Mouse (Mus musculus): ENCODE results near the gene Shroom1.

Gene Shroom1

DNA sequence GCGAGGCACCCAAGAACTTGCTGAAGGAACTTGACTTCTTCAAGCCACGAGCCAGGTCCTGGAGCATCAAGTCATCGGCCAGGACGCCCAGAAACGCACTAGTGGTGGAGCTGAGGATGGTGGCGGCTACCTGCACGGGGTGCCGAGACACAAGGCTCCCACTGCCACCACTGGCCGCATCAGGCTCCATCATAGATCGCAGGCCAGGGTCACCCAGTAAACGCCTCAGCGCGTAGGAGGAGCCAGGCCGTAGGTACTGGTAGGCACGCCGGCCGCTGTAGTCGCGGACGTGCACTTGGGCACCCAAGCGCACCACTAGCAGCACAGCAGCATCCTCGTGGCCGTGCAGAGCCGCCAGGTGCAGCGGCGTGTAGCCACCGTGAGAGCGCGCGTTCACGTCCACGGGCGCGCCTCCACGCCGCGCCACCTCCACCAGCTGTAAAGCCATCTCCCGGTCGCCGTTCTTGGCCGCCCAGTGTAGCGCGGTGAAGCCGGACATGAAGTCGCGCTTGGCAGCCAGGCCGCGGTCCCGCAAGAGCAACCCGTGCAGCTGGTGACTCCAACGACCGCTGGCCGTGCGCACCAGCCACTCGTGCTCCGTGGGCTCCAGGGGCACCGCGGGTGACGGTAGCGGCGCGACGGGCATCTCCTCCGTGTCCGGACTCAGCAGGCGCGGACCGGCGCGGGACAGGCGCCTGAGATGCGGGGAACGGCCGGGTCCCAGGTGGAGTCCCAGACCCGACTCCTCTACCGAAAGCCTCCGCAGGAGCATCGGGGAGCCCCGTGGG lies 21.6 kb downstream of the Shroom1 start:
- in situ Hi-C loops (cut with MboI; ENCODE audit: low sequenced_read_pairs): no loop called here

DNA sequence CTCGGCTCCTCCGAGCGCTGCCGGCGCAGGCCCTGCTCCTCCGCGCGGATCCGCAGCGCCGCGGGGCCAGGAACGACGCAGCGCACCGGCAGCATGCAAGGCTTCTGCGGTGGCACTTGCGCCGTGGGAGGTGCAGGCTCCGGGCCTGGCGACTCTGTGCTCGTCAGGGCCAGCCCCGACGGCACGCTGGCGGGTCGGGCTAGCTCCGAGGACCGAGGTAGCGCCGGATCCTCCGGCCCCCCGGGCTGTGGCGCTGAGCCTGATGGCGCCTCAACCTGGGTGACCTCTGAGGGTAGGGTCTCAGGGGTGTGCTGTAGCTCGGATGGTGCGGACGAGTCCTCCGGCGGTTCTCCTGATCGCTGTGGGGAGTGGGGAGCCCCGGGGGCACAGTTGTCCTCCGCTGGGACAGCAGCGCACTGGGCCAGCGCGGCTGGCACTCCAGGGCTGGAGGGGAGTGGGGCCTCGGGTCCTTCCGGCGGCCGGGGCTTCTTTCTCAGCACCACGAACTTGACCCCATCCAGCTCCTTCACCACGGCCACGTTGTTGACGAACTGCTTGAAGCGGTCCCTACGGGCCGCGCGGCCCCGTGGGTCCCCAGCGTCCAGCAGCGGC lies 22.3 kb downstream of the Shroom1 start:
- in situ Hi-C loops (cut with MboI; ENCODE audit: low sequenced_read_pairs): no loop called here

DNA sequence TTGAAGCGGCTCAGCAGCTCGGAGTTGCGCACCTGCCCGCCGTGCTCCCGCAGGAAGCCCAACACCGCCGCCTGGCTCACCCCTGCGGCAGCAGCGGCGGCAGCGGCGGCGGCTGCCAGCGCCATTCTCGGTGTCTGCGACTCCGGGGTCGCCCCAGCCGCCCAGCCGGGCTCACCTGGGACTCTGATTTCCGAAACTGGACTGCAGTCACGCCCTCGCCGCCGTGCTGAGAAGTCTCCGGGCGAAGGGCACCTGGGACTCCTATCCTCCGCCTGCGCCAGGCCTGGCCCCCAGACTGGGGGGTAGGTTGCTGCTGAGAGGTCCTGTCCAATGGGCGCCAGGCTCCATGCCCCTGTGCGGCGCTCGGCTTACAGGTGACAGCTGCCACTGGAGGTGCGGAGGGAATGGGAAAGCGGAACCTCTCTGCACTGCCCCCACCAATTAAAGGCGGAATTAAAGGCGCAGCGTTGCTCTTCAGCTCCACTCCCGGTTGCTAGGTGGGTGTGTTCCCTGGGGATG lies 22.8 kb downstream of the Shroom1 start, which contains the start of the genes Gm9945 and Sowaha:
Gene Gm9945, plus strand, starts transcription at position 384 of the 519 bp plus-strand sequence.
Gene Sowaha, minus strand, starts transcription at position 492 of the 519 bp plus-strand sequence.
- in situ Hi-C loops (cut with MboI; ENCODE audit: low sequenced_read_pairs): no loop called here

DNA sequence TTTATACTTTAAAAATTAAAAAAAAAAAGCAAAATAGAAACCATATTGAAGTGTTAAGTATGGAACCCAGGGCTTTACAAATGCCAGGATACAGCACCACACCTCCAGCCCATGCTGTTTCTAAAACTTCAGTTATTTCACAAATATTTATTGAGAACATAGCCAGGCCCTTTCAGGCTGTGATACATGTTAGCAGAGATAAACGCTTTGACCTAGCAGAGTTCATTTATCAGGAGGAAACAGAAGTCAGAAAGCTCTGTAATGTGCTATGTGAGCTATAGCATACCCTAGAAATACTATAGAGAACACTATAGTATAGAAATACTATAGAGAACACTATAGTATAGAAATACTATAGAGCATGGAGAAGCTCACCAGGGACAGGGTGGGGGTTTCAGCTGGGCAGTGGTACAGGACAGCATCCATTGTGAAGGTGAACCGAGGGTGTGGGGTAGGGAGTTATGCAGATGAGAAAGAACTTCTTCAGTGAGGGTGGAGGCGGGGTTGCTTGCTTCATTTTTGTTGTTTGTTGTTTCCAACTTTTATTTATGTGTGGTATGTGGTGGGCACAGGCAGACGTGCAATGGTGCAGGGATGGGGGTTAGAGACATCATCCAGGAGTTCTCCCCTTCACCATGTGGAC lies 24.2 kb downstream of the Shroom1 start:
- in situ Hi-C loops (cut with MboI; ENCODE audit: low sequenced_read_pairs): no loop called here

DNA sequence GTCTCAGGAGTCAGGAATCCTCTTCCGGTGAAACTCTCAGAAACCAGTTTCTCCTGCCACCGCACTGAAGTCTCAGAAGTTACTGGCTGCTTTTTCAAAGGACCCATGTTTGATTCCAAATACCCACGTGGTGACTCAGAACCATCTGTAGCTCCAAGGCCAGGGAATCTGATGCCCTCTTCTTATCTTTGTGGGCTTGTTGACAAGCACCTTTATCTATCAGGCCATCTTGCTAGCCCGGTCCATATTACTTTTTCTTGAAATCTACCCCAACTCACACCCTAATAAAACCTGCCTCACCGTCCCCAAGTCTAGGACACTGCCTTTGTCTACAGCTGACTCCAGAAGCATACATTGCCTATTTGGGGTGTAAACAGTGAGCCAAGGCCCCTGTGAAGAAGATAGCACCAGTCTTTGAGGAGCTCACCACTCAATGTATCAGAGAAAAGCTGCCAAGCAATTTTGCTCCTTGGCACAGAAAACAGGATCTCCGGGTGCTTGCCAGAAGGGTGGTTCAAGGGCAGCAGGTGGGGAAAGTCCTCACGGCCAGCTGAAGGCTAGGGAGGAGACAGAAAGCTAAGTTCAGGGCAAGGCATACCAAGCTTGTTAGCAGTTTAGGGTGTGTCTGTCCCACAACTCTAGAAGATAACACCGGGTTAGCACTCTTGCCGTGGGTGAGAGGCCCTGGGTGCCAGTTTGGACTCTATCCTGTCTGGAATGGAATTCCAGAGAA lies 26.3 kb downstream of the Shroom1 start:
- in situ Hi-C loops (cut with MboI; ENCODE audit: low sequenced_read_pairs): no loop called here

DNA sequence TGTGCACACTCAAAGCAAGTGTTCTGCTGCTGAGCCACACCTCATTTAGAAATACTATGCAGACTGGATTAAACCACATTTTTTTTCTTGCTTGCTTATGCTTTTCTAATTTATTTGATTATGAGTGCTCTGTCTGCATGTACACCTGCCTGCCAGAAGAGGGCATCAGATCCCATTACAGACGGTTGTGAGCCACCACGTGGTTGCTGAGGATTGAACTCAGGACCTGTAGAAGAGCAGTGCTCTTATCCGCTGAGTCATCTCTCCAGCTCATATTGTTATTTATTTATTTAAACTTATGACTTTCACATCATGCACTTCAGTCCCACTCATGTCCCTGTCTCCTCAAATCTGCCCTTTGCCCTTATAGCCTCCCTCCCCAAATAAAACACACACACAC lies 28.7 kb downstream of the Shroom1 start:
- in situ Hi-C loops (cut with MboI; ENCODE audit: low sequenced_read_pairs): no loop called here

DNA sequence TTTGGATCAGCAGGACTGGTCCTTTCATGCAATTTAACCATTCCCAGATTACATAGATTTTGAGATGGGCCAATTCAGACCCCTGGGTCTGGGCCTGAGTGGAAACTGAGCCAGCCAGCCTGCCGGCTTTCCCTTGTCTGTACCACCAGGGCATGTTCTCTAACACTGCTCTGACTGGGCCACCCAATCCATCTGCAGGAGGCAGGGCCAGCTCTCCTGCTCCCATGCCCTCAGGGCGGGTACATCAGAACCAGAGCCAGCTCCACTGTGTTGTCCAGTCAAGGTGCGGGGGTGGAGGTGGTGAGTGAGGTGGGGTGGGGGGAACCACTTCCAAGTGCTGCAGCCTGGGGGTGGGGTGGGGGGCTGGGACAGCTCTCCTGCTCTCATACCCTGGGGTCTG lies 29.3 kb downstream of the Shroom1 start:
- in situ Hi-C loops (cut with MboI; ENCODE audit: low sequenced_read_pairs): no loop called here

DNA sequence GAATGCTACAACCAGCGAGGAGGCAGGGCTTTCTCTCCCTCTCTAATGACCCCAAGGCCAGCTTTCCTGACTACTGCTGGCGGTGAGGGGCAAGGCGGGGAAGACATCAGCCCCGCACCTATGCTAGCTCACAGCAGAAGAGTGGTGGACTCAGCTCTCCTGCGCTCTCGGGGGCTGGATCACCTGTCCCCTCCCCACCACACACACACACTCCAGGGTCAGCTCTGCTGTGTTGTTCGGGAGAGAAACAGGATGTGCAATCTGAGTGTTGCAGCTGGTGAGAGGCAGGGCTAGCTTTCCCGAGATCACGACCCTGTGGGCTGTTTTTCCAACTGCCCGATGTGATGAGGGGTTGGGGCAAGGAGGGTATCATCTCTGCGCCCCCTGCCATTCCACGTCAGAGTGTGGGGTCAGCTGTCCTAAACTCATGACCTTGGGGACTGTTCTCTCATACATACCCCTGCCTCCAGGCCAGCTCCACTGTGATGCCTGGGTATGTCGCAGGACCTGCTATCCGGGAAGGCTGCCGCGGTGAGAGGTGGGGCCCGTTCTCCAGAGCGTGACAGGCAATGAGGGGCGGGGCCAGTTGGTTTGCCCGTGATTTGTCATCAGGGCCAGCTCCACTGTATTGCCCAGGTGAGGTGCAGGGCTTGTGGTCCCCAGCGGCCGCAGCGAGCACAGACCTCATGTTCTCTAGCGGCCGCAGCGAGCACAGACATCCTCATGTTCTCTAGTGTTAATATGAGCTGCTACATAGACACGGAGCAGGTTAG lies 30.0 kb downstream of the Shroom1 start:
- in situ Hi-C loops (cut with MboI; ENCODE audit: low sequenced_read_pairs): no loop called here

DNA sequence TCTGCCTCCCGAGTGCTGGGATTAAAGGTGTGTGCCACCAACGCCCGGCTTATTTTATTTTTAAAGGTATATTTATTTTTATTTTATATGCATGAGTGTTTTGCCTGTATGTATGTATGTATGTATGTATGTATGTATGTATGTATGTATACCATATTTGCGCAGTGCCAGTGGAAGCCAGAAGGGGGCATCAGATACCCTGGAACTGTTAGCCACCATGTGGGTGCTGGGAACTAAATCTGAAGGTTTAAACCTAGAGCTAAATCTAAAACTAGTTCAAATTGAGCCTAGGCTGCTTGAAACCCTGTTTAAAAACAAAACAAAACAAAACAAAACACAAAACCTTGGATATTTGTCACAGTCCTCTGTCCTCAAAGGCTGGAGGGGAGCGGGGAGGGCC lies 32.0 kb downstream of the Shroom1 start:
- in situ Hi-C loops (cut with MboI; ENCODE audit: low sequenced_read_pairs): no loop called here

DNA sequence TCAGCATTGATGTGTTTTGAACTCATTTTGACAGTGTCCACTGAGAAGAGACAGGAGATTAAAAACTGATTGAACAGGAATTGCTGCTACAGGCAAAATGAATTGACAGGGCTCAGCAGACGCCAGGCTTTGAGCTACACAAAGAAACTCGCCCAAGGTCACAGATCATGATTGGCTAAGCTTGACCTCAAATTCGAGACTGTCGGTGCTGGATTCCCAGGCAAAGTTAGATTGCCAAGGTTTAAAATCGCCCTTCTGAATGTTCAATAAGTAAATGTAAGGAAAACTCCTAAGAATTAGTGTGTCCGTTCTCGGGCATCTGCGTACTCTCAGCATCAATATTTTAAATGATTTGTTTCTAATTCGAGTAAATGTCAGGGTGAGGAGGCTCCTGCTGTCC lies 32.4 kb downstream of the Shroom1 start:
- in situ Hi-C loops (cut with MboI; ENCODE audit: low sequenced_read_pairs): no loop called here

DNA sequence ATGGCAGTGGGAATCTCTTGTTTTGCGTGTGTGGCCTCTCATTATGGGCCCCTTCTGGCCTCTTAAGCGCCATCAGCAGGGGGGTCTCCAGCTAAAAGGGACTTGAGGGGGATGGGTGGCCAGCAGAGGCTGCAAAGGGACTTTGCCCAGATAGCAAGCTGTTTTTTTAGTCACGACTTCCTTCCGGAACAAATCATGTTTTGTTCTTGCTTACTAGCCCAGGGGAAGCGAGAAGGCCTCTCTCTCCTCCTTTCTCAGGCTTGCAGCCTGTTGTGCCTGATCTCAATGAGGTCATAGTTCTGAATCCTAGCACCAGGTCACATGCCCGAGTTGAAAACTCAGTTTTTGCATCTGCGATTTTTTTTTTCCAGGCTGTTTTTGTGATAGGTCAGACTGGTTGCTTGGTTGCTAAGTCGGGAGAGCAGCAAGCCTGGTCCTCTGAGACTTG lies 35.0 kb downstream of the Shroom1 start:
- in situ Hi-C loops (cut with MboI; ENCODE audit: low sequenced_read_pairs): no loop called here

DNA sequence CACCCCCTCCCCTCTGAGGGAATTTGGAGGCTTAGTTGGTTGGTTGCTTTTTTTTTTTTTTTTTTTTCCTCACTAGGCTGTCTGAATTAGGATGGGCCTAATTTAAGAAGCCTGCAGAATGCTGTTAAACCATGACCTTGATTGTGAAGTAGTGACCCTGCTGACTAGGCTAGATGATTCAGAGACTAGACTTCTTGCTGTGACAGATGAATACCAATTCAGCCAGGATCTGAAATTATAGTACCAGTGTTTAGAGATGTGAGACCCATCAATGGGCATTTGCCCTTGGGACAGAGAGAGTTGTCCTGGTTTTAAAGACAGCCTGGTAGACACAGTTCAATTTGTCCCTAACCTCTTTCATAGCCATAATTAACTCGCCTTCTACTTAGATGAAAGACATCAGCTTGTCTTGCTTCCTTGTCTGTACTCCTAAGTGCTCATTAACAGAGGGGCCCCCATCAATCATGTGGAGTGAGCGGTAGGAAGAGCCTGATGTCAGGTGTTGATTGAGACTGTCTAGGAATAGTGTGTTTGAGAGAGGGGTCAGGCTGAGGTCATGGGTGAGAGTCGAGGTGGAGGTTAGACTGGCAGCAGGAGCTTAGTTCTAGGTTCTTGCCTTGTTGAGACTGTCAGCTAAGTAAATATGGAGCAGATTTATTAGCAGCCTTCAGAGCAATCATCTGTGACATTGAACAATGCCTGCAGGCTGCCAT lies 36.4 kb downstream of the Shroom1 start:
- in situ Hi-C loops (cut with MboI; ENCODE audit: low sequenced_read_pairs): no loop called here

DNA sequence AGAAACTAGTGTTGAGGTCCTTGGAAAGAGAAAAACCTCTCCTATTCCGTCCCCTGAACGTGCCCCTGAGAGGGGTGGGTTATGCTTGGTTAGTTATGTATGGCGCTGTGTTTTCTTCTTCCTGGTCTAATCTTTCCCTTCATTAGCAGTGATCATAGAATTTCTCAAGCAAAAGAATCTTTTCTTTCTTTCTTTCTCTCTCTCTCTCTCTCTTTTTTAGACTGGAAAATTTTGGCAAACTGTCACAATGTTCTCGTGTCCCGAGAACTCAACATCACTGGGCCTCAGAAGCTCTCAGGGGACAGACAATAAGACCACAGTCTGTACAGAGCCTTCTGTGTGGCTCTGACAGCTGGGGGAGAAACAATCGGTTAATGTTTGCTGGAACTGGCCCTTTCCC lies 38.4 kb downstream of the Shroom1 start:
- in situ Hi-C loops (cut with MboI; ENCODE audit: low sequenced_read_pairs): no loop called here

DNA sequence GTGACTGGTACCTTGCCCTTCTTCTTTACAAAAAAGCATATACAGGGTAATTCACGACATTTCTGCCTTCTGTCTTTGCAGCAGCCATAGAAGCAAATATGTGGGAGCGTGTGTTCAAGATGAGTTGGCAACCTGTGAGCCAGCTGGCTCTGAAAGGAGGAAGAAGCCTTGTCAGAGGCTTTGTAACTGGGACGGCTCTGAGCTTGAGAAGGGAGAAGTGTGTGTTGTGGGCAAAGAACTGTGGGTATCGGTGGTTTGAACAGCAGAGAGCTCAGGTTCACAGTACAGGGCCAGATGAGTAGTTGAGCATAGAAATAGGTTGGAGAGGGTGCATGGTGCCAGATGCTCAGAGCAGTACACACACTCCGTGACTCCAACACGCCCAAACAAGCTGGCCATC lies 39.9 kb downstream of the Shroom1 start:
- in situ Hi-C loops (cut with MboI; ENCODE audit: low sequenced_read_pairs): no loop called here

DNA sequence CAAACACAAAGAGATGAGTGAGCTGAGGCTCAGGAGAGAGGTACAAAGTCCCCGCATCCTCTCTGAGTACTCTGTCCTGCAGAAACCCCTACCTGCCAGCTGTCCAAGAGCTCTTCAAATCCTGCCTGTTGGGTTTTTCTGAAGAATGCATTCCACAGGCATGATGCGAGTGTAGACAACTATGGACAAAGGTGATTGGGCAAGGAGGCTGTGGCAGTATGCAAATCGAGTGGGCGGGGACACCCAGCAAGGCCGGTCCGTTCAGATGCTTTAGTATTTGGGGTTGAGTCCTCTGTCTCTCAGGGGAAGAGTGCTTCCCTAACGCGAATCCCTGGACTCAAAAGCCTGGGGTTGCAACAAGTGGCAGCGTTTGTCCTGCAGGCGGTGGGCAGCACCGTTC lies 43.6 kb downstream of the Shroom1 start:
- in situ Hi-C loops (cut with MboI; ENCODE audit: low sequenced_read_pairs): no loop called here

DNA sequence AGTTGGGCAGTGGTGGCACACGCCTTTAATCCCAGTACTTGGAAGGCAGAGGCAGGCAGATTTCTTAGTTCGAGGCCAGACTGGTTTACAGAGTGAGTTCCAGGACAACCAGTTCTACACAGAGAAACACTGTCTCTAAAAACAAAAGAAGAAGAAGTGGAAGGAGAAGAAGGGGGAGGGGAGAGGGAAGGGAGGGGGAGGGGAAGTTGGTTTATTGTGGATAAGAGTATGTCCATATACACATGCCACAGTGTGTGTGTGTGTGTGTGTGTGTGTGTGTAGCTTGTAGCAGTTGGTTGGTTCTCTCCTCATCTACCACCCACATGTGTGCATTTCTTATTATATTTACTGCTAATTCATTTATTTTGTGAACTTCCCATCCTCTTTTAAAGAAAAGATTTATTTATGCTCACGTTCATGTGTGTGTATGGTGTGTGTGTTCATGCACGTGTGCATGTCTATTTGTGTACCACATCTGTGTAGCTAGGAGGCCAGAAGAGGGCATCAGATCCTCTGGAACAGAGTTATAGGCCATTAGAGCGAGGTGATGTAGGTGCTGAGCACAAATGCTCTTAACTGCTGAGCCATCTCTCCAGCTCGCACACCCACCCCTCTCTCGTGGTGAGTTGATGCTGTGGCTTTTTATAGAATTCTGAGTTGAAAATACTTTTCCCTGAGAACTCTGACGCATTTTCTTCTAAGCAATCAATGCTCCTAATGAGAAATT lies 45.2 kb downstream of the Shroom1 start:
- in situ Hi-C loops (cut with MboI; ENCODE audit: low sequenced_read_pairs): no loop called here

DNA sequence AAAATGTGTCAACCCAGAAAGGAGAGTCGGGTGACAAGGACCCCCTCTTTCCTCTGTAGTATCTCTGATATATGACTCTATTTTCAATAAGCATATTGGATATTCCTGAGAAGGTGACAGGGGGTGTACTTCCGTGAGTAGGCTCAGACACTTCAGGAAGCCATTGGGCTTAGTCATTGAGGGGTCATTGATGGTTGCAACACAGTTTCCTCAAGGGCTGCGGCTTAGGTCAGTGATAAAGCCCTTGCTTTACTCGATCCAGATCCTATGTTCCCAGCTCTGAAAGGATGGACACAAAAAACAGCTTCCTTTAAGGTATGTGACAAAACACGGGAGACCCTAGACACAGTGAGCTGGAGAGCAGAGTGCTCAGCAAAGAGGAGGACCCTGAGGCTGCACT lies 46.7 kb downstream of the Shroom1 start:
- in situ Hi-C loops (cut with MboI; ENCODE audit: low sequenced_read_pairs): no loop called here

DNA sequence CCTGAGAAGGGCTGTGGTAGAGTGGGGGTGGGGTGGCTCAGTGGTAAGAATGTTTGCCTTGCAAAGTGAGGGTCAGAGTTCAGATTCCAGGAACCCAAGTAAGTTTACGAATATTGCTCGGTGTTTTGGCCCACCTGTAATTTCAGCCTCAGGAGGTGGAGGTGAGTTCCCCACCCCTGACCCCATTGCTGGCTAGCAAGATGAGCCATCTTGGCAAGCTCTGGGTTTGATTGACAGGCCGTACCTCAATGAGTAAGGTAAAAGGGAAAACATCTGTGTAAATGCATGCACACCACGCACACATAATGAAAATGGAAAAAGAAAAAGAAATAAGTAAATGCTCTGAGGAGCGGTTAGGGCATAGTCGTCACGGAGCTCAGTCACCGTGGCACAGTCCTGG lies 47.4 kb downstream of the Shroom1 start:
- in situ Hi-C loops (cut with MboI; ENCODE audit: low sequenced_read_pairs): no loop called here

DNA sequence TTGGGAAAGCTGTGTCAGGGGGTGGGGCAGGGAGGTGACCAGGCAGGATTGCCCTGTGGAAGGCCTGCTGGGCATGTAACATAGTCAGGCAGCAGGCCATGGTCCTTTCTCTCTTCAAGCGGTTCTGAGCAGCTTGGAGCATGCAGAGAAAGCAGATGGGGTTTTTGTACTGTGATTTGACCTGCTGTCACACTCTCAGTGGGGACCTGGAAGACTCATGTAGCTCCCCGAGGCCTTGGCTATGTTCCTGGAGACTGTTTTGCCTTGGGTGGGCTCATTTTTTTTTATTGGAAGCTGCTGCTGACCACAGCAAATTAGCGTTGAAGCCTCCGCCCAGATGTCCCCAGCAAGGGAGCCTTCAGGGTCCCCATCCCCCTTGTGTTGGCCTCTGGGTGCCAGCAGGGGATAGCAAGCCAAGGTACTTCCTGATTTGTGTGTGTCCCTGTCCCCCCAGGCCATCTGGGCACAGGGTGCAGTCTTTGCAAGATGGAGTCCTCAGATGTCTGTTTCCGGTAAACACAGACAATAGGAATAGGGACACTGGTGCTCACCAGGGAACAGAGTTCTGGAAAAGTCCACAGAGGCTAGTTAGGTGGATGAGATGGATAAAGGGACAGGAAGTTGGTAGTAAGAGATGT lies 48.1 kb downstream of the Shroom1 start:
- in situ Hi-C loops (cut with MboI; ENCODE audit: low sequenced_read_pairs): no loop called here
